Mouse (Mus musculus): ENCODE data around the gene Psd4. TPM values are rescaled to one million over a fixed set of nuclear protein-coding genes. Genes with fewer than 3 reads are reported as not detected.
A peak's percentile ranks its signal among the peaks of the same experiment; 100 is the strongest.

Psd4 gene
- polyA plus RNA-seq, 1 experiment from 2014 or later: 5.9 TPM

DNA sequence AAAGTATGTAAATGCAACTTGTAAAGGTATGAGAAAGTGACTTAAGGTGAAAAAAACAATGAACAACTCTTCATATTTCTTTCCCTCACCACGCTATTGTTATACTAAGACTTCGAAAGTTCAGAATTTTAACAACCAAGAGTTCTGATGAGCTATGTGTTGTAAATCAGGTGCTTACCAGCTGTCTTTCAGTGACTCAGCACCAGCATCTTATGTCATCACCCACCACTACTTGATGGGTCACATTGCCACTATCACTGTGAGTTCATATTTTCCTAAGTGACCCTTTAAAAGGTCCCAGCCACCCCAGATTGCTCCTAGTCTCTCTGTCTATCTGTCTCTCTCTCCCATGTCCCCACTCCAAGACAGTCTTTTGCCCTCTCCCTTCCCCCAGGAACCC lies 14.3 kb upstream of the Psd4 start:
- no peaks in the 10 kb centered on the region for H3K36me3 ChIP-seq (ENCODE audit: control insufficient read depth, insufficient read depth)
- no peak overlapping the region for H3K4me3 ChIP-seq (ENCODE audit: low read length)
- ATAC-seq (replicated peaks; ENCODE audit: extremely low read depth, insufficient read depth, low FRiP score): no peak
- whole genome bisulfite sequencing: 85% methylated on average over 2 of the region's 2 CpGs
- H3K4me2 ChIP-seq (ENCODE audit: low read depth, low read length): no peak overlapping the region
- no peaks in the 10 kb centered on the region for H3K4me1 ChIP-seq (ENCODE audit: control insufficient read depth, insufficient read depth, low read length)
- no peaks in the 10 kb centered on the region for H3K27me3 ChIP-seq (ENCODE audit: control insufficient read depth, insufficient read depth, low read length)
- H3K27ac ChIP-seq (ENCODE audit: low read length): no peak overlapping the region
- H3K9ac ChIP-seq (ENCODE audit: low read length): no peak overlapping the region
- H3K9me3 ChIP-seq (replicated peaks; ENCODE audit: control insufficient read depth, low read length): no peaks in the 10 kb centered on the region

DNA sequence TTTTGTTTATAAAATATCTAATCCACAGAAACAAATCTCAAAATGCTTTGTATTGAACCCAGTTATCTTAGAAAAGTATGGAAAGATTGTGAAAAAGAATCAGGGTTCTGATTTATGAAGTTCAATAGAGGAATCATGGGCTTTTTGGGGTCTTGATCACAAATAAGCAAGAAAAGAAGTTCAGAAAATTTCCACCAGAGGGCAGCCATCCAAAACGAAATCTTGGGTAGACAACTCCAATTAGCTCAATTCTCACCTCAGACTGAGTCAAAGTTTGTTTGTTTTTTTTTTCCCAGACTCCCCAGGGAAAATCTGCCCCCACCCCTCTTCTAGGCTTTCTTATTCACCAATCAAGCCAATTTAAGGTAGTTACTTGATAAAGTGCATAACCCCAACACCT lies 9.7 kb upstream of the Psd4 start:
- Histone ChIP-seq H3K4me2 (ENCODE audit: low read depth, low read length) (no peak overlapping the region), H3K36me3 (ENCODE audit: control insufficient read depth, insufficient read depth) (no peaks in the 10 kb centered on the region), H3K27me3 (ENCODE audit: control insufficient read depth, insufficient read depth, low read length) (no peaks in the 10 kb centered on the region), H3K27ac (ENCODE audit: low read length) (no peak overlapping the region), H3K9ac (ENCODE audit: low read length) (no peak overlapping the region), H3K4me3 (ENCODE audit: low read length) (no peak overlapping the region), H3K9me3 (replicated peaks; ENCODE audit: control insufficient read depth, low read length) (no peaks in the 10 kb centered on the region), H3K4me1 (ENCODE audit: control insufficient read depth, insufficient read depth, low read length) (no peaks in the 10 kb centered on the region)
- WGBS: 3% methylated on average over 1 of the region's 1 CpGs
- ATAC-seq (replicated peaks; ENCODE audit: extremely low read depth, insufficient read depth, low FRiP score): no peak

DNA sequence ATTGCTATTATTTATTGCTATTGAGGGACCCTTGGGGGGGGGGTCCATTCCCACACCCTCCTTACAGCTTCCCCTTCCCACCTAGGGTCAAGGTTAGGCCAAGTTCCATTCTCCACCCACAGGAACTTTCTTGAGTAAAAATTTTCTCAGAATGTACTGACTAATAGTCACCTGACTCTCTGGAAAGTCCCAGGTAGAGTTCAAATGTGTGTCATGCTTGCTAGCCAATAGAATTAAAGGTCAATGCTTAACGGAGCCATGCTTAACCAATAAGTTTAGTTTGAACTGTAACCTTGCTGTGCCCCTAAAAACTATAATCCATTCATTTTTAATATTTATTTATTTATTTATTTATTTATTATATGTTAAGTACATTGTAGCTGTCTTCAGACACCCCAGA lies 8.0 kb upstream of the Psd4 start:
- no peak for ATAC-seq (replicated peaks; ENCODE audit: extremely low read depth, insufficient read depth, low FRiP score)
- Histone ChIP-seq H3K27me3 (ENCODE audit: control insufficient read depth, insufficient read depth, low read length) (no peaks in the 10 kb centered on the region), H3K27ac (ENCODE audit: low read length) (no peak overlapping the region), H3K4me1 (ENCODE audit: control insufficient read depth, insufficient read depth, low read length) (no peaks in the 10 kb centered on the region), H3K9me3 (replicated peaks; ENCODE audit: control insufficient read depth, low read length) (no peaks in the 10 kb centered on the region), H3K9ac (ENCODE audit: low read length) (no peak overlapping the region), H3K4me2 (ENCODE audit: low read depth, low read length) (no peak overlapping the region), H3K36me3 (ENCODE audit: control insufficient read depth, insufficient read depth) (no peaks in the 10 kb centered on the region), H3K4me3 (ENCODE audit: low read length) (no peak overlapping the region)
- WGBS: 80% methylated on average over 1 of the region's 1 CpGs

DNA sequence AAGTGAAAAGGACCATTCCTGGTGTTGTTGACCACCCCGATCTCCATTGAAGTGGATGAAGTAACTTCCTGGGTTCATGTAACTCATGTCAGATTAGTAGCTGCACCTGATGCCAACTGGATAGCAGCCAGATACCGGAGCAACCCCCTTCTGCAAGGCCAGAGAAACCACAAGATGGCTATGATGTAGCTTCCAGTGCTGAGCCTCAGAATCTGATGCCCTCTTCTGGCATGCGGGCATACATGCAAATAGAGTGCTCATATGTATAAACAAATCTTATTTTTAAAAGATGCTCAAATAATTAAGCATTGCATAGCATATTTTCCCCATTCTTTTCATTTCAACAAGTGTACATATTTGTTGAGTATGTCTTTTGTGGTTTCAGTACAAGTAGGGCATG lies 3.6 kb upstream of the Psd4 start:
- WGBS: 60% methylated on average over 3 of the region's 3 CpGs
- H3K9me3 ChIP-seq (replicated peaks; ENCODE audit: control insufficient read depth, low read length): no peaks in the 10 kb centered on the region
- no peaks in the 10 kb centered on the region for H3K36me3 ChIP-seq (ENCODE audit: control insufficient read depth, insufficient read depth)
- H3K4me2 ChIP-seq (ENCODE audit: low read depth, low read length): no peak overlapping the region
- no peak for ATAC-seq (replicated peaks; ENCODE audit: extremely low read depth, insufficient read depth, low FRiP score)
- no peak overlapping the region for H3K27ac ChIP-seq (ENCODE audit: low read length)
- H3K27me3 ChIP-seq (ENCODE audit: control insufficient read depth, insufficient read depth, low read length): peaks cover 2% of the 10 kb centered on the region; the same call in 1 of the 2 replicates
- no peak overlapping the region for H3K9ac ChIP-seq (ENCODE audit: low read length)
- H3K4me3 ChIP-seq (ENCODE audit: low read length): no peak overlapping the region
- H3K4me1 ChIP-seq (ENCODE audit: control insufficient read depth, insufficient read depth, low read length): peaks cover 8% of the 10 kb centered on the region

DNA sequence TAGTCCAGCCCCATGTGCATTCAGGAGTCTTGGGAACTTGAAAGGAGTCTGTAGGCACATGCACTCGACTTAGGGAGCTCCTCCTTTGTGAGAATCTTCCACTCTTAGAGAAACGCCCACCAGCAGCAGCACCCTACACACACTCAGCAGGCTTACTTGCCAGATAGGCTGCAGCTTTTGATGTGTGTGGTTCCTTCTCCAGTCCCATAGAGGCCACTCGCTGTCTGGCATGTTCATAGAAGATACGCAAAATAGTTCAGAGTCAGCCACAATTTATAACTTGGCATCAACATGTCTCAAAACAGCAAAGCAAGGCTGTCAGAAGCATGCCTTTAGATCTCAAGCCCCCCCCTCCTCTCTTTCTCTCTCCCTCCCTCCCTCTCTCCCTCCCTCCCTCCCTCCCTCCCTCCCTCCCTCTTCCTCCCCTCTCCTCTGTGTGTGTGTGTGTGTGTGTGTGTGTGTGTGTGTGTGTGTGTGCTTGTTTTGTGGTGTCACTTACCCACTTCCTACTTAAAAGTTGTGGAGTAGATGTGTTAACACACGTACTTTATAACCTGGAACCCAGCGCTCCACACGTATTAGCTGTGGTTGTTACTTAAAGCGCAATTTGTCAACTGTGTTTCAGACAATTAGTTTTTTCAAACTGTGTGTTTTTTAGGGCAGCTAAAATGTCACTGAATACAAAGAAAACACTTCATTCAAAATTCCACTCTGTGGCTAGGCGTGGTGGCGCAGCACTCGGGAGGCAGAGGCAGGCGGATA lies 985 bp upstream of the Psd4 start:
- Histone ChIP-seq H3K36me3 (ENCODE audit: control insufficient read depth, insufficient read depth) (no peaks in the 10 kb centered on the region), H3K9me3 (replicated peaks; ENCODE audit: control insufficient read depth, low read length) (no peaks in the 10 kb centered on the region), H3K27ac (ENCODE audit: low read length) (no peak overlapping the region), H3K27me3 (ENCODE audit: control insufficient read depth, insufficient read depth, low read length) (peaks cover 2% of the 10 kb centered on the region; the same call in 1 of the 2 replicates), H3K4me1 (ENCODE audit: control insufficient read depth, insufficient read depth, low read length) (peaks cover 8% of the 10 kb centered on the region), H3K4me3 (ENCODE audit: low read length) (no peak overlapping the region), H3K4me2 (ENCODE audit: low read depth, low read length) (no peak overlapping the region), H3K9ac (ENCODE audit: low read length) (no peak overlapping the region)
- 70% methylated on average over 12 of the region's 12 CpGs for WGBS
- no peak for ATAC-seq (replicated peaks; ENCODE audit: extremely low read depth, insufficient read depth, low FRiP score)

DNA sequence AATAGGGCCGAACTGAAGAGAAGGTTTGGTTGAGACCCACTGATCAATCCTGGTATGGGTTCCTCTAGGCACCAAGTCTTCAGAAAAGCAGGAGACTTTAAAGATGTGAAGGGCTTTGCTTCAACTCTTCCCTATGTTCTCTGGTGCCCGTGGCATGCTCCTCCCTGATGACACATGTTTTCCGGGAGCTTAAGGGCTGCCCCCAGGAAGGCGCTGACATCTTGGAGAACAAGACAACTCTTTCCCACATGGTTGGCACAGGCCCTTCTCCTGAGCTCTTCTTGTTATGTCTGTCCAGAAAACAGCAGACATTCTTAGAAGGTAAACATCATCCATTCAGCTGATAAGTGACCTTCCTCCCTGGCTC lies 498 bp downstream of the Psd4 start:
- WGBS: 50% methylated on average over 4 of the region's 4 CpGs
- H3K4me2 ChIP-seq (ENCODE audit: low read depth, low read length): peak overlapping the region; percentile 79
- peaks cover 2% of the 10 kb centered on the region; the same call in 1 of the 2 replicates for H3K27me3 ChIP-seq (ENCODE audit: control insufficient read depth, insufficient read depth, low read length)

DNA sequence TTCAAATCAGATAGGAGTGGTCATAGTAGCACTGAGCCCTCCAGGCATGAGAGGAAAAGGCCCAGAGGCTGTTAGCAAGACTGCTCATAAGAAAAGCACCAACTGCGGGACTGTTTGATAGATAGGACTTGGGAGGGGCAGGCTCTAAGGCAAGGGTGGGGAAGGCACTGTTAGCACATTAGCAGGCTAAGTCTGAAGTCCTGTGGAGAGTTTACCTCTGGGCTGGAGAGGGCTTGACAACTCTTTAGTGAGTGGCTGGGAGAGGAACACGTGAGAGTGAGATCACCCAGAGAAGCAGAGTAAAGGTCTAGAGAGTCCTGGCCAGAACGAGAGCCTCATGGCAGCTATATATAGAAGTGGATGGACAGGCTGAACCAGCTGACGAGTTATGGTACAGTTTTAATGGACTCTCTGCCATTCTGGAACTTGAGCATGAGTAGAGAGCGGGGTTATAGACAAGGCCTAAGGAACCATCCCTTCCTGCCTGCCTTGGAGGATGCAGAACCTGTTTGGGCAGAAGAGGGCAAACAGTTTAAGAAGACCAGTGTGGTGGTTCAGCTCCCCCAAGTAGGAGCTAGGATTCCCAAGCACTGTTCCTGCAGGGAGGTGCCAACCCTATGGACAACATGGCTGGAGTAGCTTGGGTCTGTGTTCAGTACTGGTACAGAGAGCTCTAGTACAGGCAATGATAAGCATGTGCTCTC lies 11.5 kb downstream of the Psd4 start:
- Histone ChIP-seq H3K27ac (ENCODE audit: low read length) (no peak overlapping the region), H3K4me2 (ENCODE audit: low read depth, low read length) (no peak overlapping the region), H3K9me3 (replicated peaks; ENCODE audit: control insufficient read depth, low read length) (no peaks in the 10 kb centered on the region), H3K9ac (ENCODE audit: low read length) (no peak overlapping the region), H3K27me3 (ENCODE audit: control insufficient read depth, insufficient read depth, low read length) (no peaks in the 10 kb centered on the region), H3K4me3 (ENCODE audit: low read length) (no peak overlapping the region), H3K36me3 (ENCODE audit: control insufficient read depth, insufficient read depth) (no peaks in the 10 kb centered on the region), H3K4me1 (ENCODE audit: control insufficient read depth, insufficient read depth, low read length) (no peaks in the 10 kb centered on the region)
- ATAC-seq (replicated peaks; ENCODE audit: extremely low read depth, insufficient read depth, low FRiP score): no peak
- WGBS: 45% methylated on average over 5 of the region's 5 CpGs

More for the DNA sequence above, 498 bp downstream of the Psd4 start:
- Histone ChIP-seq H3K4me1 (ENCODE audit: control insufficient read depth, insufficient read depth, low read length) (peaks cover 8% of the 10 kb centered on the region), H3K4me3 (ENCODE audit: low read length) (peak overlapping the region; percentile 52), H3K36me3 (ENCODE audit: control insufficient read depth, insufficient read depth) (no peaks in the 10 kb centered on the region), H3K9ac (ENCODE audit: low read length) (no peak overlapping the region; the same call in 1 of the 2 replicates), H3K9me3 (replicated peaks; ENCODE audit: control insufficient read depth, low read length) (no peaks in the 10 kb centered on the region), H3K27ac (ENCODE audit: low read length) (no peak overlapping the region)
- ATAC-seq (replicated peaks; ENCODE audit: extremely low read depth, insufficient read depth, low FRiP score): no peak

DNA sequence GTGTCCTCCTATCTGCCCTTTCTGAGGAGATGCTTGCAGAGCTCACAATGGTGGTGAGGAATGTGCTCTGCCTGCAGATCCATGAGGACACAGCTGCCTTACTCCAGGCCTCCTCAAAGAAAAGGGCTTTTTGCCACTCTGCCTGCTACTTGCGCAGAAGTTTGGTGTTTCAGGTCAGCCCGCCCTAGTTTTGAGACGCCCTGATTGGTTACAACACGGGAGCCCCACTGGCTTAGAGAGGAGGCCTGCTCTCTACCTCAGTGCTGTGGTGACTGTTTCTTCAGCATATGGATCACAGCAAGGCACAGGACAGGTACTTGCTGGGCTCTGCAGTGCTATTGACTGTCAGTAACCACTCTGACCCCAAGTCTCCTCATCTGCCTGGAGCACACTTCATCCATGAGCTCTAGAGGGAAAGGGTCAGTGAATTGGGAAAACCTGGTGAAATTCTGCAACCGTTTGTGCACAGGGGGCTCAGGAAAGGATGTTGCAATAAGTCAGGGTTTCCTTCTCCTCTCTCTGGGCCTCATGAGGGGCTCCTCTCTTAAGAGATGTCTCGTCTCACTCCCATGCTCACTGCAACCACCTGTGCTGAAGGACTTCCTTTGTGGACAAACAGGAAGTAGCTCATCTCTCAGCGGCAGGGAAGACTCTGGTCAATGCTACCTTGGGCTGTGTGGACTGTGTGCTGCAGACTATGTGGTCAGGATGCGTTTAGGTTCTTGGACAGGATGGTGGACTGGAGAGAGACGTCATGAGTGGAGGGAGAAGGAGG lies 15.3 kb downstream of the Psd4 start:
- Histone ChIP-seq H3K27me3 (ENCODE audit: control insufficient read depth, insufficient read depth, low read length) (no peaks in the 10 kb centered on the region), H3K9me3 (replicated peaks; ENCODE audit: control insufficient read depth, low read length) (no peaks in the 10 kb centered on the region), H3K4me3 (ENCODE audit: low read length) (no peak overlapping the region), H3K4me1 (ENCODE audit: control insufficient read depth, insufficient read depth, low read length) (no peaks in the 10 kb centered on the region), H3K4me2 (ENCODE audit: low read depth, low read length) (no peak overlapping the region), H3K9ac (ENCODE audit: low read length) (no peak overlapping the region), H3K36me3 (ENCODE audit: control insufficient read depth, insufficient read depth) (no peaks in the 10 kb centered on the region), H3K27ac (ENCODE audit: low read length) (no peak overlapping the region)
- ATAC-seq (replicated peaks; ENCODE audit: extremely low read depth, insufficient read depth, low FRiP score): no peak
- 60% methylated on average over 9 of the region's 9 CpGs for WGBS

DNA sequence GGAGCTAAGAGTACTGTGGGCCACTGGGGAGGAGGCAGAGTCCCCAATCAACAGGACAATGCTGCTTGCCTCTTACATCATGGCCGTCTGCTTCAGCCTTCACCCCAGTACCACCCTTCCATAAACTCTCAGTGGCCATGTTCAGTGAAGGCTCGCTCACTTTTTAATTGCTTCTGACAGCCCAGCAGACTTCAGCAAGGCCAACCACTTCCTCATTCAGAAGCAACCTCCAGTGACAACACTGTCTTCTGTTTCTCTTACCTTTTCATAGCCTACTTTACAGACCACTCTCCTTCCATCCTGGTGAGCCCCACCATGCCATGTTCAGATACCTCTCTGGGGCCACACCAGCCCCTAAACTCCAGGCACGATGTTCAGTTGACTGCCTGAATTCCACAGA lies 16.3 kb downstream of the Psd4 start:
- no peak for ATAC-seq (replicated peaks; ENCODE audit: extremely low read depth, insufficient read depth, low FRiP score)
- H3K36me3 ChIP-seq (ENCODE audit: control insufficient read depth, insufficient read depth): no peaks in the 10 kb centered on the region
- no peaks in the 10 kb centered on the region for H3K9me3 ChIP-seq (replicated peaks; ENCODE audit: control insufficient read depth, low read length)
- WGBS: 54% methylated on average over 3 of the region's 3 CpGs
- no peak overlapping the region for H3K4me3 ChIP-seq (ENCODE audit: low read length)
- no peaks in the 10 kb centered on the region for H3K27me3 ChIP-seq (ENCODE audit: control insufficient read depth, insufficient read depth, low read length)
- H3K4me2 ChIP-seq (ENCODE audit: low read depth, low read length): no peak overlapping the region
- H3K9ac ChIP-seq (ENCODE audit: low read length): no peak overlapping the region
- H3K27ac ChIP-seq (ENCODE audit: low read length): no peak overlapping the region
- no peaks in the 10 kb centered on the region for H3K4me1 ChIP-seq (ENCODE audit: control insufficient read depth, insufficient read depth, low read length)
